Mouse (Mus musculus) erythroblast, embryonic 14.5 days (primary cell): ENCODE results near the gene Tmem248.

ENCODE experiments used
- GATA1 ChIP-seq: IDR thresholded peaks from 2 replicates; pipeline ENCODE4 v1.6.1; 2012; ENCODE audit warnings: low read length, inconsistent platforms, mixed read lengths
- TAL1 ChIP-seq: IDR thresholded peaks from 3 replicates; pipeline ENCODE4 v1.6.1; 2012; ENCODE audit warnings: low read length, inconsistent platforms, mixed read lengths

DNA sequence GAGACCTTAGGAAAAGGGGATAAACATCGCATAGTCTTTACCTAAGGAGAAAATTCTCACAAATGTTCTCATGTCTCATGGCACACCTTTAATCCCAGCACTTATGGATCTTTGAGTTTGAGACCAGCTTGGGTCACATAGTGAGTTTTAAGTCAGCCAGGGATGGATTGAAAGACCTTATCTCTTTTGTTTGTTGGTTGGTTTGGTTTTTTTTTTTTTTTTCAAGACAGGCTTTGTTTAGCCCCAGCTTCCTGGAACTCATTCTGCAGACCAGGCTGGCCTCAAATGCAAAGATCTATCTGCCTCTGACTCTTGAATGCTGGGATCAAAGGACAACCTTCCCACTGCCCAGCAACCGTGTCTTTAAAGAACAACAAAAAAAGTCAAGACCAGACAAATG is 4.4 kb downstream of the Tmem248 start:
- TF ChIP-seq GATA1 (no peak), TAL1 (no peak)
